Mouse (Mus musculus) MEL (cell line): ENCODE data around the gene Snd1.

ENCODE experiments used
- BHLHE40 ChIP-seq: IDR thresholded peaks from 2 replicates; pipeline ENCODE4 v1.6.1; 2012; ENCODE audit warnings: low read depth, mild to moderate bottlenecking, inconsistent platforms, low read length, improper control_type of control experiment, borderline replicate concordance
- EP300 ChIP-seq, 2 experiments: IDR thresholded peaks; 2 replicates each; pipeline ENCODE4 v1.6.1; 2011; ENCODE audit warnings: improper control_type of control experiment in 2 of 2, low read length in 2 of 2, low read depth in 1 of 2, mild to moderate bottlenecking in 1 of 2
- POLR2A ChIP-seq, 2 experiments: IDR thresholded peaks; 2 replicates each; pipeline ENCODE4 v1.6.1; 2011 to 2012; ENCODE audit warnings: low read length in 2 of 2, mild to moderate bottlenecking in 2 of 2, control low read depth in 1 of 2, improper control_type of control experiment in 1 of 2, low read depth in 1 of 2, moderate library complexity in 1 of 2; ENCODE audit not compliant: control insufficient read depth in 1 of 2, insufficient read depth in 1 of 2, poor library complexity in 1 of 2
- ZMIZ1 ChIP-seq: IDR thresholded peaks from 2 replicates; pipeline ENCODE4 v1.6.1; 2012; ENCODE audit warnings: low read depth, mild to moderate bottlenecking, inconsistent platforms, low read length, improper control_type of control experiment, moderate library complexity

- TF ChIP-seq EP300 (IDR thresholded peaks at IDR 0.05; ENCODE audit: low read depth in 1 of 2, low read length in 2 of 2) (no peak), BHLHE40 (no peak), POLR2A (IDR thresholded peaks at IDR 0.05; ENCODE audit: control insufficient read depth in 1 of 2, insufficient read depth in 1 of 2, low read depth in 1 of 2, low read length in 2 of 2, poor library complexity in 1 of 2) (no peak), ZMIZ1 (no peak)
These were observed 312.2 kb downstream of the Snd1 start for GRCm38 (mm10) chr6:28787133-28787532.
